Mouse (Mus musculus): ENCODE measurements at regions not wholly inside any gene's neighbourhood (a gene's known extent, or its start where the extent isn't known, plus 50 kb on each side); places are given as distances from the start of the nearest gene placed in this dataset.

DNA sequence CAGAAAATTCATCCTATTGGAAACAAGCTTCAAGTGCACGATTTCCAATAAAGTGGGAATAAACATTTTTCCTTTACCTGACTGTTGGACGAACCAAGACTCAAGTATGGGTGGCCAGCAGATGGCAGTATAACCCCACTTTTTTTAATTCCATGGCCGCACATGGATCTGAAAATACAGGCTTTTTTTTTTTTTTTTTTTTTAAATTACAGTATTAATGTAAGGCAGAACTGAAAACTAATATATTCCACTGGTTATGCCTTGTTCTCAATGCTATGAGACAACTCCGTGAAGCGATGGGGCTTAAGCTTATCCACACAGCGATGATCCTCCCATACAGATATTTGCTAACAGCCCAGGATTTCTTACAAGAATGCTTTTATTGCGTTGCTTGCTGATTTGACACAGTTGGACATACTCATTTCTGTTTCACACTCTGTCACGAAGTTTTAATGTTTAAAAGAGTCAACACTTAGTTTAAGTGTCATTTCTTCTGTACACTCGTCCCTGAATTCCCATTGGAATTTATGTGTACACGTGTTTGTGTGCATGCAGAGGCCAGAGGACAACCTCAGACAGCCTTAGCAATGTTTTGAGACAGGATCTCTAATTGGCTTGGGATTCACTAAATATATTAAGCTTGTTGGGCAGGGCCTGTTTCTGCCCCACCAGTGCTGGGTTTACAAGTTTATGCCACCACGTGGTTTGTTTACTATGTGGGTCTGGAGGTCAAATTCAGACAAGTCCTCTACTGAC, 332.3 kb downstream of the D3Ertd751e start:
- 46% methylated on average over 11 of the region's 11 CpGs for WGBS
- Histone ChIP-seq H3K9ac (replicated peaks; ENCODE audit: low read depth, low read length) (no peak overlapping the region), H3K4me3 (replicated peaks; ENCODE audit: low read length) (no peak overlapping the region), H3K9me3 (ENCODE audit: control insufficient read depth, low read length) (no peaks in the 10 kb centered on the region), H3K4me2 (ENCODE audit: low read length) (no peak overlapping the region), H3K27ac (ENCODE audit: low read length) (no peak overlapping the region), H3K27me3 (replicated peaks; ENCODE audit: control insufficient read depth, insufficient read depth, low read length) (no peaks in the 10 kb centered on the region), H3K4me1 (replicated peaks; ENCODE audit: control insufficient read depth, insufficient read depth, low read length) (no peaks in the 10 kb centered on the region), H3K36me3 (ENCODE audit: control insufficient read depth, insufficient read depth) (no peaks in the 10 kb centered on the region)
- ATAC-seq: peak; percentile 75

GRCm38 (mm10) chr3:42110976-42111847, 368.8 kb downstream of the D3Ertd751e start:
- no peak overlapping the region for H3K9ac ChIP-seq (replicated peaks; ENCODE audit: low read depth, low read length)
- peak overlapping the region; percentile 34 for H3K4me2 ChIP-seq (ENCODE audit: low read length)
- H3K36me3 ChIP-seq (ENCODE audit: control insufficient read depth, insufficient read depth): no peaks in the 10 kb centered on the region
- H3K4me1 ChIP-seq (replicated peaks; ENCODE audit: control insufficient read depth, insufficient read depth, low read length): peaks cover 5% of the 10 kb centered on the region
- H3K27ac ChIP-seq (ENCODE audit: low read length): no peak overlapping the region
- 31% methylated on average over 13 of the region's 13 CpGs for WGBS
- no peaks in the 10 kb centered on the region for H3K9me3 ChIP-seq (ENCODE audit: control insufficient read depth, low read length)
- no peak overlapping the region for H3K4me3 ChIP-seq (replicated peaks; ENCODE audit: low read length)
- H3K27me3 ChIP-seq (replicated peaks; ENCODE audit: control insufficient read depth, insufficient read depth, low read length): no peaks in the 10 kb centered on the region
- peak; percentile 97 for ATAC-seq

DNA sequence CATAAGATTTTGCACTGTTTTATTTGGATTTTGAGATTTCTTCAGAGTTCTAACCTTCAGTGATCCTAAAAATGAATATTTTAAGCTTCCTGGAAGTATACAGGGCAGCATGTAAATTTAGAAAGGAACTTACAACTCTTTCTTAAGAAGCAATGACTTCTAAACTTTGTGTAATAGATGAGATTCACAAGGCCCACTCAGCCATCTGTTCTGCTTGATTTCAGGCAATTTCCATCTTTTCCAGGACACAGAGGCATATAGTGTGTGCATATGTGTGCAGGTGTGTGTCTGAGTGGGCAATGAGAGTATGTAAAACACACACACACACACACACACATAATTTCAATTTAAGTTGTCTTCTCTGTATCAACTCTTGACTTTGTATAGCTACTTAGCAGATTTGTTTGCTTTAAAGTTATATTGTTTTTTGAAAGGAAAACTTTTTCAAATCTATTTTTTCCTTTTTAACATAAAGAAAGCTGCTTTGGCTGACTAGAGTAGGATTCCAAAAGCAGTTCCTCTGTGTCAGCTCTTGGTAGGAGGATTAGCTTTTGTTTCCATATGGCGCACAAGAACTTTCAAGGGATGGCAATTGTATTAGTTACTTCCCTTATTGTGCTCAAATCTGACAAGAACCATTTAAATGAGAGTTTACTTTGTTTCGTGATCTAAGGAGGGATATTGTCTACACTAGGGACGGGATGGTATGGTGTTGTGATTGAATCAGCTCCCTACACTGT, 387.6 kb downstream of the D3Ertd751e start:
- H3K27me3 ChIP-seq (replicated peaks; ENCODE audit: control insufficient read depth, insufficient read depth, low read length): no peaks in the 10 kb centered on the region
- no peaks in the 10 kb centered on the region for H3K36me3 ChIP-seq (ENCODE audit: control insufficient read depth, insufficient read depth)
- no peak overlapping the region for H3K9ac ChIP-seq (replicated peaks; ENCODE audit: low read depth, low read length)
- WGBS: 56% methylated on average over 3 of the region's 3 CpGs
- no peaks in the 10 kb centered on the region for H3K9me3 ChIP-seq (ENCODE audit: control insufficient read depth, low read length)
- no peak overlapping the region for H3K4me2 ChIP-seq (ENCODE audit: low read length)
- H3K4me1 ChIP-seq (replicated peaks; ENCODE audit: control insufficient read depth, insufficient read depth, low read length): no peaks in the 10 kb centered on the region
- H3K4me3 ChIP-seq (replicated peaks; ENCODE audit: low read length): no peak overlapping the region
- no peak for ATAC-seq
- no peak overlapping the region for H3K27ac ChIP-seq (ENCODE audit: low read length)

DNA sequence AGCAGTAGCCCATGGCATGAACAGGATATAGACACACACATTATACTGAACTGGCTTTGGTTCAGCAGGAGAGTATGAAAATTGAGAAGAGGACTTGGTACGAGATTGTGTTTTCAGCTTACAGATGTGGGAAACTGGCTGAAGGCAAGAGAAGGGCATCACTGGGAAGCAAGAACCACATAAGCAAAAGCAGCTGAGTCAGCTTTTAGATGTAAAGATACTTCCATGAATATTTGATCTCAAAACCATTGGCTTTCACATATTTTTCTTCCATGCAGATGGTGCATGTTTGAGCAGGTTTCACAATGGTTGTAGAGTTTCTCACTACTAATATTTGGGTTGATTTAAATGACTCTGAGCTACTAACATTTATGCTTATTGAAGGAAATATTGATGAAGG, 389.9 kb downstream of the D3Ertd751e start:
- no peak for ATAC-seq
- H3K4me1 ChIP-seq (replicated peaks; ENCODE audit: control insufficient read depth, insufficient read depth, low read length): no peaks in the 10 kb centered on the region
- H3K9ac ChIP-seq (replicated peaks; ENCODE audit: low read depth, low read length): no peak overlapping the region
- H3K27ac ChIP-seq (ENCODE audit: low read length): no peak overlapping the region
- 84% methylated on average over 1 of the region's 1 CpGs for WGBS
- H3K4me2 ChIP-seq (ENCODE audit: low read length): no peak overlapping the region
- H3K9me3 ChIP-seq (ENCODE audit: control insufficient read depth, low read length): no peaks in the 10 kb centered on the region
- H3K36me3 ChIP-seq (ENCODE audit: control insufficient read depth, insufficient read depth): no peaks in the 10 kb centered on the region
- H3K4me3 ChIP-seq (replicated peaks; ENCODE audit: low read length): no peak overlapping the region
- no peaks in the 10 kb centered on the region for H3K27me3 ChIP-seq (replicated peaks; ENCODE audit: control insufficient read depth, insufficient read depth, low read length)

GRCm38 (mm10) chr3:42153372-42153771, 411.0 kb downstream of the D3Ertd751e start:
- WGBS: 62% methylated on average over 3 of the region's 3 CpGs
- Histone ChIP-seq H3K4me3 (replicated peaks; ENCODE audit: low read length) (no peak overlapping the region), H3K4me2 (ENCODE audit: low read length) (no peak overlapping the region), H3K9me3 (ENCODE audit: control insufficient read depth, low read length) (no peaks in the 10 kb centered on the region), H3K4me1 (replicated peaks; ENCODE audit: control insufficient read depth, insufficient read depth, low read length) (peaks cover 6% of the 10 kb centered on the region), H3K27me3 (replicated peaks; ENCODE audit: control insufficient read depth, insufficient read depth, low read length) (no peaks in the 10 kb centered on the region), H3K36me3 (ENCODE audit: control insufficient read depth, insufficient read depth) (no peaks in the 10 kb centered on the region), H3K9ac (replicated peaks; ENCODE audit: low read depth, low read length) (no peak overlapping the region), H3K27ac (ENCODE audit: low read length) (no peak overlapping the region)
- no peak for ATAC-seq

- WGBS: 5% methylated on average over 4 of the region's 4 CpGs
- no peak overlapping the region for H3K4me3 ChIP-seq (replicated peaks; ENCODE audit: low read length)
These were observed 412.5 kb downstream of the D3Ertd751e start for GRCm38 (mm10) chr3:42154909-42155308.

GRCm38 (mm10) chr3:42163666-42164065, 421.3 kb downstream of the D3Ertd751e start:
- Histone ChIP-seq H3K36me3 (ENCODE audit: control insufficient read depth, insufficient read depth) (no peaks in the 10 kb centered on the region), H3K27me3 (replicated peaks; ENCODE audit: control insufficient read depth, insufficient read depth, low read length) (no peaks in the 10 kb centered on the region; the same call in 1 of the 2 replicates), H3K4me1 (replicated peaks; ENCODE audit: control insufficient read depth, insufficient read depth, low read length) (0 out of 2 replicates have a peak, but pooled peaks cover 2% of the 10 kb centered on the region), H3K9ac (replicated peaks; ENCODE audit: low read depth, low read length) (no peak overlapping the region), H3K27ac (ENCODE audit: low read length) (no peak overlapping the region), H3K4me2 (ENCODE audit: low read length) (no peak overlapping the region), H3K4me3 (replicated peaks; ENCODE audit: low read length) (no peak overlapping the region), H3K9me3 (ENCODE audit: control insufficient read depth, low read length) (no peaks in the 10 kb centered on the region)
- 29% methylated on average over 3 of the region's 3 CpGs for WGBS
- ATAC-seq: no peak

More at GRCm38 (mm10) chr3:42154909-42155308, 412.5 kb downstream of the D3Ertd751e start:
- peak; percentile 50; the same call in 1 of the 2 replicates for ATAC-seq
- Histone ChIP-seq H3K4me1 (replicated peaks; ENCODE audit: control insufficient read depth, insufficient read depth, low read length) (peaks cover 6% of the 10 kb centered on the region), H3K27ac (ENCODE audit: low read length) (no peak overlapping the region), H3K9me3 (ENCODE audit: control insufficient read depth, low read length) (no peaks in the 10 kb centered on the region), H3K9ac (replicated peaks; ENCODE audit: low read depth, low read length) (no peak overlapping the region), H3K4me2 (ENCODE audit: low read length) (no peak overlapping the region), H3K27me3 (replicated peaks; ENCODE audit: control insufficient read depth, insufficient read depth, low read length) (no peaks in the 10 kb centered on the region; the same call in 1 of the 2 replicates), H3K36me3 (ENCODE audit: control insufficient read depth, insufficient read depth) (no peaks in the 10 kb centered on the region)

DNA sequence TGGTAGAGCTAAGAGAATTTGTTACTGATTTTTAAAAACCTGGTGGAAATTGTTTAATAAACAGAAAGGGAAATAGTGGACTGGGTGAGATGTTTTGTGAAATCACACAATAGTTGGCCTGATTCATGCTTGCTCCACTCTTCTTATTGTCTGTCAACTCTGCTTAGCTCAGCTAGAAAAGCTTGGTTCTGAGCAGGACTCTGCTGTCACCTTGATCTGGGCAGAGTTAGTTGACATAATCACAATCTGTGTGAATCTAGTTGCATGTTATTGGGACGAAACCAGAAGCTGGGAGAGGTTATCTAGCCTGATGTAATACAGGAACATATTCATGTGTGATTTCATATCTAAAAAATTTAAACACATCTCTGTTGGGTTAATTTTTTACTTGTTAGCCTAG, 456.8 kb downstream of the D3Ertd751e start:
- H3K4me3 ChIP-seq (replicated peaks; ENCODE audit: low read length): no peak overlapping the region

GRCm38 (mm10) chr3:42201373-42201772, 459.0 kb downstream of the D3Ertd751e start:
- Histone ChIP-seq H3K27me3 (replicated peaks; ENCODE audit: control insufficient read depth, insufficient read depth, low read length) (no peaks in the 10 kb centered on the region), H3K9ac (replicated peaks; ENCODE audit: low read depth, low read length) (no peak overlapping the region), H3K27ac (ENCODE audit: low read length) (no peak overlapping the region), H3K4me2 (ENCODE audit: low read length) (no peak overlapping the region), H3K36me3 (ENCODE audit: control insufficient read depth, insufficient read depth) (no peaks in the 10 kb centered on the region), H3K4me1 (replicated peaks; ENCODE audit: control insufficient read depth, insufficient read depth, low read length) (no peaks in the 10 kb centered on the region), H3K9me3 (ENCODE audit: control insufficient read depth, low read length) (no peaks in the 10 kb centered on the region), H3K4me3 (replicated peaks; ENCODE audit: low read length) (no peak overlapping the region)
- no peak for ATAC-seq
- 94% methylated on average over 6 of the region's 6 CpGs for WGBS

More for the DNA sequence above, 456.8 kb downstream of the D3Ertd751e start:
- Histone ChIP-seq H3K9ac (replicated peaks; ENCODE audit: low read depth, low read length) (no peak overlapping the region), H3K4me1 (replicated peaks; ENCODE audit: control insufficient read depth, insufficient read depth, low read length) (no peaks in the 10 kb centered on the region), H3K27ac (ENCODE audit: low read length) (no peak overlapping the region), H3K9me3 (ENCODE audit: control insufficient read depth, low read length) (no peaks in the 10 kb centered on the region), H3K27me3 (replicated peaks; ENCODE audit: control insufficient read depth, insufficient read depth, low read length) (no peaks in the 10 kb centered on the region), H3K36me3 (ENCODE audit: control insufficient read depth, insufficient read depth) (no peaks in the 10 kb centered on the region), H3K4me2 (ENCODE audit: low read length) (no peak overlapping the region)
- ATAC-seq: no peak
- WGBS: 89% methylated on average over 1 of the region's 1 CpGs
